Mouse (Mus musculus): ENCODE data around the gene Gm13271.
"Not testable (repeated sequence)": the region's sequence is repeated elsewhere in the genome, so short reads cannot be mapped to it uniquely, and the experiment has no call there.

Gm13271 gene

GRCm38 (mm10) chr4:88761776-88762175 is 7.1 kb downstream of the Gm13271 start:
- peak; percentile 79 for DNase-seq

- DNase-seq: peak in 1 of 2 experiments; percentile 17
Observed at GRCm38 (mm10) chr4:88762341-88762740, 7.7 kb downstream of the Gm13271 start.

- peak; percentile 27 to 37 for DNase-seq
Observed at GRCm38 (mm10) chr4:88763384-88764018, 8.8 kb downstream of the Gm13271 start.

DNA sequence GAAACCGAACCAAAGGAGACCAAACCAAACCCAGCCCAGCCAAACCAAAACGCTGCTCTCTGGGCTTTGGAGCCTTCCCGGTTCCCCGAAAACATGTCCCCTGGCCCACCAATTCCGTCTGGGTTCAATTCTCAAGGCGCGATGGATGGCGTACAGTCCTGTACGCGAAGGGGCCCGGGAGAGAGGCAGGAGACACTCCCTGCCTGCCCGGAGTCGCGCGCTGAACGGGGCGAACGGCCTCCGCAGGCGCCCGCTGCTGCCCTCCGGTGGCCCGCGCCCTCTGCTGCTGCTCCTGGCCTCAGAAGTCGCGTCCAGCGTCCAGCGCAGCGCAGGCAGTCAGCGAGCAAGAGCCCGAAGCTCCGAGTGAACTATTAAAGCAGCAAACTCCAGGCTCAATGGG is 18.9 kb downstream of the Gm13271 start, which contains the start of gene Gm13290:
Gene Gm13290, plus strand, starts transcription at position 301 of the 400 bp plus-strand sequence.
- DNase-seq: not testable (repeated sequence)

DNA sequence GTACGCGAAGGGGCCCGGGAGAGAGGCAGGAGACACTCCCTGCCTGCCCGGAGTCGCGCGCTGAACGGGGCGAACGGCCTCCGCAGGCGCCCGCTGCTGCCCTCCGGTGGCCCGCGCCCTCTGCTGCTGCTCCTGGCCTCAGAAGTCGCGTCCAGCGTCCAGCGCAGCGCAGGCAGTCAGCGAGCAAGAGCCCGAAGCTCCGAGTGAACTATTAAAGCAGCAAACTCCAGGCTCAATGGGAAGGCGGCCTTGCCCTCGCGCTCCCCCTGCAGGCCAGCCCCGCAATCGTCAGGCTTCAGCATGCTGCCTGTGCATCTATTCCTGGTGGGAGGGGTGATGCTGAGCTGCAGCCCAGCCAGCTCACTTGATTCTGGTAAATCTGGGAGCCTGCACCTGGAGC is 22.0 kb downstream of the Gm13271 start, which contains the start of gene Gm13289:
Gene Gm13289, plus strand, starts transcription at position 301 of the 400 bp plus-strand sequence.
- DNase-seq: not testable (repeated sequence)

DNA sequence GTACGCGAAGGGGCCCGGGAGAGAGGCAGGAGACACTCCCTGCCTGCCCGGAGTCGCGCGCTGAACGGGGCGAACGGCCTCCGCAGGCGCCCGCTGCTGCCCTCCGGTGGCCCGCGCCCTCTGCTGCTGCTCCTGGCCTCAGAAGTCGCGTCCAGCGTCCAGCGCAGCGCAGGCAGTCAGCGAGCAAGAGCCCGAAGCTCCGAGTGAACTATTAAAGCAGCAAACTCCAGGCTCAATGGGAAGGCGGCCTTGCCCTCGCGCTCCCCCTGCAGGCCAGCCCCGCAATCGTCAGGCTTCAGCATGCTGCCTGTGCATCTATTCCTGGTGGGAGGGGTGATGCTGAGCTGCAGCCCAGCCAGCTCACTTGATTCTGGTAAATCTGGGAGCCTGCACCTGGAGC is 24.9 kb downstream of the Gm13271 start, which contains the start of gene Gm13272:
Gene Gm13272, plus strand, starts transcription at position 301 of the 400 bp plus-strand sequence.
- not testable (repeated sequence) for DNase-seq

GRCm38 (mm10) chr4:88780320-88780719 is 25.7 kb downstream of the Gm13271 start:
- DNase-seq: peak in 1 of 2 experiments; percentile 26

DNA sequence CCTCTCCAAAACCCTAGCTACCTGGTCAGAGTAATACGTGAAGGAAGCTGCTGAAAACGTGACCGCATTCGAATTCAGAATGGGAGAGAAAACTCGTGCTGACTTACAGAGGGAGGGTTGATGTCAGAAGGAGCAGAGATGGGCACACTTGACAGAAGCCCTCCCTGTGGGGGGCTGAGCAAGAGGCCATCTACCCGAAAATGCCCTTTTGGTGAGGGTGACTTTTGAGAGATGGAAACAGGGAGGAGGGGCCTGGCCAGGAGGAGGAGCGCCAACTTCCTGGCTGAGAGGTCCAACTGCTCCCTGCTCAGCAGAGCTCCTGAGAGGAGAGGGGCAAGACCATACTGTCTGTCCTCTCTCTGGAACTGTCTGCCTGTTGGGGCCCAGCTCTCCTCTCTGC is 27.2 kb downstream of the Gm13271 start, which contains the start of gene Ifnz:
Gene Ifnz, plus strand, starts transcription at position 301 of the 400 bp plus-strand sequence.
- DNase-seq: not testable (repeated sequence)

- DNase-seq: peak; percentile 11 to 19
Observed at GRCm38 (mm10) chr4:88782335-88782734, 27.7 kb downstream of the Gm13271 start.

DNA sequence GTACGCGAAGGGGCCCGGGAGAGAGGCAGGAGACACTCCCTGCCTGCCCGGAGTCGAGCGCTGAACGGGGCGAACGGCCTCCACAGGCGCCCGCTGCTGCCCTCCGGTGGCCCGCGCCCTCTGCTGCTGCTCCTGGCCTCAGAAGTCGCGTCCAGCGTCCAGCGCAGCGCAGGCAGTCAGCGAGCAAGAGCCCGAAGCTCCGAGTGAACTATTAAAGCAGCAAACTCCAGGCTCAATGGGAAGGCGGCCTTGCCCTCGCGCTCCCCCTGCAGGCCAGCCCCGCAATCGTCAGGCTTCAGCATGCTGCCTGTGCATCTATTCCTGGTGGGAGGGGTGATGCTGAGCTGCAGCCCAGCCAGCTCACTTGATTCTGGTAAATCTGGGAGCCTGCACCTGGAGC is 30.7 kb downstream of the Gm13271 start, which contains the start of gene Gm13276:
Gene Gm13276, plus strand, starts transcription at position 301 of the 400 bp plus-strand sequence.
- not testable (repeated sequence) for DNase-seq

- DNase-seq: peak; percentile 77 to 78
Observed at GRCm38 (mm10) chr4:88788402-88788801, 33.7 kb downstream of the Gm13271 start, which contains the start of gene Gm13277. Gm13277 (plus strand) TSS chr4:88788632.

DNA sequence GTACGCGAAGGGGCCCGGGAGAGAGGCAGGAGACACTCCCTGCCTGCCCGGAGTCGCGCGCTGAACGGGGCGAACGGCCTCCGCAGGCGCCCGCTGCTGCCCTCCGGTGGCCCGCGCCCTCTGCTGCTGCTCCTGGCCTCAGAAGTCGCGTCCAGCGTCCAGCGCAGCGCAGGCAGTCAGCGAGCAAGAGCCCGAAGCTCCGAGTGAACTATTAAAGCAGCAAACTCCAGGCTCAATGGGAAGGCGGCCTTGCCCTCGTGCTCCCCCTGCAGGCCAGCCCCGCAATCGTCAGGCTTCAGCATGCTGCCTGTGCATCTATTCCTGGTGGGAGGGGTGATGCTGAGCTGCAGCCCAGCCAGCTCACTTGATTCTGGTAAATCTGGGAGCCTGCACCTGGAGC is 36.6 kb downstream of the Gm13271 start, which contains the start of gene Gm13278:
Gene Gm13278, plus strand, starts transcription at position 301 of the 400 bp plus-strand sequence.
- not testable (repeated sequence) for DNase-seq

DNA sequence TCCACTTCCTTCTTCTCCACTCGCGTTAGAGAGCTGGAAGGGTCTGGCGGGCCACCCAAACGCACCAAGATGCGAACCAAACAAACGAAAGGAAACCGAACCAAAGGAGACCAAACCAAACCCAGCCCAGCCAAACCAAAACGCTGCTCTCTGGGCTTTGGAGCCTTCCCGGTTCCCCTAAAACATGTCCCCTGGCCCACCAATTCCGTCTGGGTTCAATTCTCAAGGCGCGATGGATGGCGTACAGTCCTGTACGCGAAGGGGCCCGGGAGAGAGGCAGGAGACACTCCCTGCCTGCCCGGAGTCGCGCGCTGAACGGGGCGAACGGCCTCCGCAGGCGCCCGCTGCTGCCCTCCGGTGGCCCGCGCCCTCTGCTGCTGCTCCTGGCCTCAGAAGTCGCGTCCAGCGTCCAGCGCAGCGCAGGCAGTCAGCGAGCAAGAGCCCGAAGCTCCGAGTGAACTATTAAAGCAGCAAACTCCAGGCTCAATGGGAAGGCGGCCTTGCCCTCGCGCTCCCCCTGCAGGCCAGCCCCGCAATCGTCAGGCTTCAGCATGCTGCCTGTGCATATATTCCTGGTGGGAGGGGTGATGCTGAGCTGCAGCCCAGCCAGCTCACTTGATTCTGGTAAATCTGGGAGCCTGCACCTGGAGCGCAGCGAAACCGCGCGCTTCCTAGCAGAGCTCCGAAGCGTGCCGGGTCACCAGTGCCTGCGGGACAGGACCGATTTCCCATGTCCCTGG is 39.4 kb downstream of the Gm13271 start, which contains the start of gene Gm13275:
Gene Gm13275, plus strand, starts transcription at position 552 of the 740 bp plus-strand sequence.
- DNase-seq: peak; percentile 78 to 85

GRCm38 (mm10) chr4:88797097-88797496 is 42.4 kb downstream of the Gm13271 start, which contains the start of gene Gm13279:
Gm13279 (plus strand) TSS chr4:88797397.
- not testable (repeated sequence) for DNase-seq

GRCm38 (mm10) chr4:88799365-88799764 is 44.7 kb downstream of the Gm13271 start, which contains the start of gene Gm13285:
Gm13285 (plus strand) TSS chr4:88799665.
- not testable (repeated sequence) for DNase-seq

GRCm38 (mm10) chr4:88802954-88803353 is 48.3 kb downstream of the Gm13271 start, which contains the start of gene Gm13287:
Gm13287 (plus strand) TSS chr4:88803254.
- not testable (repeated sequence) for DNase-seq
